Mouse (Mus musculus): ENCODE data around the gene Olfr979. TPM values are rescaled to one million over a fixed set of nuclear protein-coding genes. Genes with fewer than 3 reads are reported as not detected.

Gene Olfr979
- polyA plus RNA-seq, 1 experiment: not detected

GRCm38 (mm10) chr9:39951946-39952345 is 51.3 kb downstream of the Olfr979 start, which contains the start of gene Olfr975:
Gene Olfr975 (minus strand): TSS chr9:39952046.
- Histone ChIP-seq H3K27me3 (ENCODE audit: control insufficient read depth, insufficient read depth, low read length) (no peaks in the 10 kb centered on the region), H3K4me1 (ENCODE audit: control insufficient read depth, insufficient read depth, insufficient read length, low read length) (no peaks in the 10 kb centered on the region), H3K4me3 (ENCODE audit: low read depth, low read length) (no peak within 1 kb of the TSS), H3K36me3 (ENCODE audit: control insufficient read depth, insufficient read depth, low read length) (no peaks in the 10 kb centered on the region), H3K27ac (ENCODE audit: insufficient read depth, low read depth, low read length) (no peak within 1 kb of the TSS)
- TF ChIP-seq CTCF (IDR thresholded peaks at IDR 0.05; ENCODE audit: extremely low read depth, insufficient read length, insufficient replicate concordance, low read depth, low read length): no peak
- no peak for TF ChIP-seq POLR2A (IDR thresholded peaks at IDR 0.05; ENCODE audit: low read depth, low read length)
- 69% methylated on average over 1 of the region's 1 CpGs for WGBS

Other genes with a start within 250 kb of the Olfr979 start
- not detected in 2 replicates for gene Olfr968, start 220.2 kb downstream of the Olfr979 start, polyA plus RNA-seq (2012; rRNA removed)
- gene Olfr969, start 212.5 kb downstream of the Olfr979 start, polyA plus RNA-seq (2012; rRNA removed): not detected in 2 replicates
- gene Olfr970, start 194.6 kb downstream of the Olfr979 start, polyA plus RNA-seq (2012; rRNA removed): not detected in 2 replicates
- not detected in 2 replicates for gene Olfr971, start 166.6 kb downstream of the Olfr979 start, polyA plus RNA-seq (2012; rRNA removed)
- not detected in 2 replicates for gene Olfr972, start 137.0 kb downstream of the Olfr979 start, polyA plus RNA-seq (2012; rRNA removed)
- not detected in 2 replicates for gene Olfr229, start 96.1 kb downstream of the Olfr979 start, polyA plus RNA-seq (2012; rRNA removed)
- gene Olfr974, start 66.0 kb downstream of the Olfr979 start, polyA plus RNA-seq (2012; rRNA removed): not detected in 2 replicates
- gene Olfr975, start 51.4 kb downstream of the Olfr979 start, polyA plus RNA-seq (2012; rRNA removed): 0.03 TPM in 1 of 2 replicates, not detected in the other
- not detected in 2 replicates for gene Olfr976, start 42.3 kb downstream of the Olfr979 start, polyA plus RNA-seq (2012; rRNA removed)
- not detected in 2 replicates for gene Olfr978, start 11.4 kb downstream of the Olfr979 start, polyA plus RNA-seq (2012; rRNA removed)
- not detected in 2 replicates for gene Olfr980, start 6.1 kb upstream of the Olfr979 start, polyA plus RNA-seq (2012; rRNA removed)
- gene Olfr981, start 18.0 kb upstream of the Olfr979 start, polyA plus RNA-seq (2012; rRNA removed): not detected in 2 replicates
- not detected in 2 replicates for gene Olfr982, start 70.4 kb upstream of the Olfr979 start, polyA plus RNA-seq (2012; rRNA removed)
- not detected in 2 replicates for gene Olfr983, start 90.1 kb upstream of the Olfr979 start, polyA plus RNA-seq (2012; rRNA removed)
- not detected in 2 replicates for gene Olfr984, start 110.7 kb upstream of the Olfr979 start, polyA plus RNA-seq (2012; rRNA removed)
- not detected in 2 replicates for gene Olfr985, start 126.7 kb upstream of the Olfr979 start, polyA plus RNA-seq (2012; rRNA removed)
- not detected in 2 replicates for gene Tmem225, start 144.7 kb upstream of the Olfr979 start, polyA plus RNA-seq (2012; rRNA removed)
- not detected in 2 replicates for gene Olfr986, start 177.5 kb upstream of the Olfr979 start, polyA plus RNA-seq (2012; rRNA removed)
- gene Zfp202, start 188.9 kb upstream of the Olfr979 start, polyA plus RNA-seq (2012; rRNA removed): 0.19 and 0.35 TPM in 2 replicates

All from small intestine, adult 2 months (tissue).